Mouse (Mus musculus) cerebellum, adult 2 months (tissue): ENCODE results near the gene Vegfa. TPM values are rescaled to one million over a fixed set of nuclear protein-coding genes. Genes with fewer than 3 reads are reported as not detected.
A peak's percentile ranks its signal among the peaks of the same experiment; 100 is the strongest.

ENCODE experiments used
- DNase-seq, 2 experiments: peaks; one replicate each; pipeline ENCODE4 v3.0.0; 2021
- H3K27ac ChIP-seq: fragments of 200-500 bp; 2 replicates; pipeline ENCODE4 v1.5.1; 2012; ENCODE audit warnings: low read length, control low read depth, inconsistent platforms; ENCODE audit not compliant: insufficient read depth
- H3K27me3 ChIP-seq: fragments of 200-500 bp; 2 replicates; pipeline ENCODE4 v1.6.1; 2012; ENCODE audit warnings: inconsistent platforms, mild to moderate bottlenecking, low read length, moderate library complexity; ENCODE audit not compliant: control insufficient read depth, insufficient read depth
- H3K4me1 ChIP-seq: fragments of 200-500 bp; 2 replicates; pipeline ENCODE4 v1.6.1; 2011; ENCODE audit warnings: low read length; ENCODE audit not compliant: control insufficient read depth, insufficient read depth
- H3K4me3 ChIP-seq: fragments of 200-500 bp; replicated peaks from 2 replicates; pipeline ENCODE3; 2011; ENCODE audit warnings: mild to moderate bottlenecking, low read depth, low read length, control low read depth; ENCODE audit not compliant: insufficient read depth
- CTCF ChIP-seq: fragments of 200-500 bp; IDR thresholded peaks from 2 replicates; pipeline ENCODE4 v1.5.1; 2011; ENCODE audit warnings: low read depth, mild to moderate bottlenecking, control low read depth, low read length, moderate library complexity, borderline replicate concordance; ENCODE audit not compliant: insufficient read depth
- POLR2A ChIP-seq: fragments of 200-500 bp; IDR thresholded peaks from 2 replicates; pipeline ENCODE4 v1.6.1; 2011; ENCODE audit warnings: low read length, control low read depth, borderline replicate concordance; ENCODE audit not compliant: insufficient read depth
- WGBS: fragments of 180-500 bp; shearing (Covaris S2); methylation state at CpG from one replicate; pipeline ENCODE4 v1.1.7; 2018; 5-methylcytosine and 5-hydroxymethylcytosine counted together
- polyA plus RNA-seq: library from polyadenylated mRNA; depleted of rRNA; stranded (reverse); fragments of >200 nt; gene quantifications from 2 replicates; pipeline ENCODE4 v1.2.3, GENCODE M21; 2012

The Vegfa gene
- polyA plus RNA-seq, 1 experiment: 195 TPM

GRCm38 (mm10) chr17:46036400-46036799, 4.2 kb upstream of the Vegfa start:
- H3K4me3 ChIP-seq: no peak overlapping the region
- H3K4me1 ChIP-seq: no peaks in the 10 kb centered on the region
- no peaks in the 10 kb centered on the region for H3K27me3 ChIP-seq
- 83% methylated on average over 6 of the region's 6 CpGs for whole genome bisulfite sequencing
- TF ChIP-seq POLR2A (no peak), CTCF (no peak)
- no peak overlapping the region for H3K27ac ChIP-seq
- DNase-seq: no peak

- no peak for DNase-seq
- Histone ChIP-seq H3K4me1 (peaks cover 8% of the 10 kb centered on the region; the same call in 1 of the 2 replicates), H3K4me3 (no peak overlapping the region), H3K27ac (no peak overlapping the region), H3K27me3 (no peaks in the 10 kb centered on the region)
- WGBS: 66% methylated on average over 6 of the region's 6 CpGs
- no peak for TF ChIP-seq CTCF
- TF ChIP-seq POLR2A: no peak
Observed at GRCm38 (mm10) chr17:46034110-46034509, 1.9 kb upstream of the Vegfa start.

GRCm38 (mm10) chr17:46033607-46034006, 1.4 kb upstream of the Vegfa start:
- Histone ChIP-seq H3K4me1 (peaks cover 10% of the 10 kb centered on the region; the same call in 1 of the 2 replicates), H3K27ac (no peak overlapping the region), H3K4me3 (no peak overlapping the region), H3K27me3 (no peaks in the 10 kb centered on the region)
- WGBS: 21% methylated on average over 2 of the region's 2 CpGs
- no peak for DNase-seq
- TF ChIP-seq POLR2A: no peak
- no peak for TF ChIP-seq CTCF

- Histone ChIP-seq H3K4me1 (peaks cover 10% of the 10 kb centered on the region; the same call in 1 of the 2 replicates), H3K27me3 (no peaks in the 10 kb centered on the region), H3K4me3 (no peak overlapping the region), H3K27ac (no peak overlapping the region)
- 24% methylated on average over 6 of the region's 6 CpGs for WGBS
- DNase-seq: peak in 1 of 2 experiments; percentile 42
- TF ChIP-seq CTCF (no peak), POLR2A (no peak)
Observed at GRCm38 (mm10) chr17:46033122-46033521, 953 bp upstream of the Vegfa start.

GRCm38 (mm10) chr17:46031621-46032211, 453 bp downstream of the Vegfa start:
- peak overlapping the region; percentile 83 for H3K4me3 ChIP-seq
- no peaks in the 10 kb centered on the region for H3K27me3 ChIP-seq
- H3K27ac ChIP-seq: peak overlapping the region; percentile 83
- peaks cover 15% of the 10 kb centered on the region for H3K4me1 ChIP-seq
- no peak for TF ChIP-seq POLR2A
- no peak for TF ChIP-seq CTCF
- WGBS: under 1% methylated on average over 50 of the region's 50 CpGs
- peak; percentile 67 to 68 for DNase-seq

DNA sequence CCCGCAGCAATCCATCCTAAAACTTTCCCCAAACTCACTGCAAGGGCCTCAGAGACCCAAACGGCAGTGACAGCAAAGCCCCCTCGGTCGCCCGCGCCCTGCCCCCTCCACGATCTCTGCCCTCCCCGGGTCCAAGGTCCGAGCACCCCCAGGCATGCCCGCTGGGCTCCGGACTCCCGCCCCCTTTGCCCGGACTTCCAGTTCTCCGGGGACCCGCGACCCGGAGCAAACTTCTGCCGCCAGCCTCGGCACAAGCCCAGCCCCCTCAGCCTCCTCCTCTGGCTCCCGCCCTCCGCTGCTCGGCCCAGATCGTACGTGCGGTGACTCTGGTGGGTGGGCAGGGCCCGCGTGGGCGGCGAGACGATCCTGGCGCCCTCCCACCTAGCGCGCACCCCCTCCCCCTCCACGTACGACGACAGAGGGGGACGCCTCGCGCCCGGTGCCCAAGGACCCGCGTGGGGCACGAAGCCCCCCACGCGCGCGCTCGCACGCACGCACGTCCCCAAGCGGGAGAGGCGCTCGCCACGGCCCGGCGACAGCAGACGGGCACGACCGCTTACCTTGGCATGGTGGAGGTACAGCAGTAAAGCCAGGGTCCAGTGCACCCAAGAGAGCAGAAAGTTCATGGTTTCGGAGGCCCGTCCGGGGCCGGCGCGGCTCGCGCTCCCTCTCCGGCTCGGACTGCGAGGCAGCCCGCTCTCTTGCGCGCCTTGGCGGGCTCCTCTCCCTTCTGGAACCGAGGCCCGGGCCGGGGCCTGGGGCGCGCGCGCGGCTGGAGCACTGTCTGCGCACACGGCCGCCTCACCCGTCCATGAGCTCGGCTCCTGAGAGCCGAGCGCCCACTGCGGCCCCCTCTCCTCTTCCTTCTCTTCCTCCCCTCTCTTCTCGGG, 1.2 kb downstream of the Vegfa start:
- peak overlapping the region; percentile 83 for H3K4me3 ChIP-seq
- DNase-seq: peak; percentile 80 to 82
- no peaks in the 10 kb centered on the region for H3K27me3 ChIP-seq
- TF ChIP-seq POLR2A (0 out of 2 replicates have a peak, but pooled peaks have one; percentile 18), CTCF (no peak)
- peaks cover 22% of the 10 kb centered on the region for H3K4me1 ChIP-seq
- H3K27ac ChIP-seq: peak overlapping the region; percentile 83
- WGBS: under 1% methylated on average over 88 of the region's 92 CpGs

DNA sequence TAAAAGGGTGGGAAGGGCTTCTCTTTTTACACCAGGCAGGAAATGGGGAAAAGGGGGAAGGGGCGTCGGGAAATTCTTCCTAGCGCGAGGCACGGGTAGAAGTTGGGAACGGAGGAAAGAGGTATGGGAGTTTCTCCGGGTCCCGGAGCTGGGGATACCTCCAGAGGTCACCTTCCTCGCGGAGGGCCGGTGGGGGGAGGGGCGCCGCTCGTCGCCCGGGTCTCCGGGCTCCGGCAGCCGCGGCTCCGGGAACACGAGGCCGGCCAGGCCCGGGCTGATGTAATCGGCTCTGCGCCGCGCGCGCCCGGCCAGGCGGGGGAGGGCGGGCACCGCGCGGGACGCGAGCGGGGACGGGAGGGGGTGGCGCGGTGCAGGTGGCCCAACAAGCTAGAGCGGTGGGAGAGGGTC, 1.8 kb downstream of the Vegfa start:
- Histone ChIP-seq H3K4me3 (peak overlapping the region; percentile 83), H3K4me1 (peaks cover 24% of the 10 kb centered on the region), H3K27ac (peak overlapping the region; percentile 83), H3K27me3 (no peaks in the 10 kb centered on the region)
- peak; percentile 77 to 81 for DNase-seq
- TF ChIP-seq CTCF (no peak), POLR2A (no peak)
- 1% methylated on average over 43 of the region's 43 CpGs for WGBS

DNA sequence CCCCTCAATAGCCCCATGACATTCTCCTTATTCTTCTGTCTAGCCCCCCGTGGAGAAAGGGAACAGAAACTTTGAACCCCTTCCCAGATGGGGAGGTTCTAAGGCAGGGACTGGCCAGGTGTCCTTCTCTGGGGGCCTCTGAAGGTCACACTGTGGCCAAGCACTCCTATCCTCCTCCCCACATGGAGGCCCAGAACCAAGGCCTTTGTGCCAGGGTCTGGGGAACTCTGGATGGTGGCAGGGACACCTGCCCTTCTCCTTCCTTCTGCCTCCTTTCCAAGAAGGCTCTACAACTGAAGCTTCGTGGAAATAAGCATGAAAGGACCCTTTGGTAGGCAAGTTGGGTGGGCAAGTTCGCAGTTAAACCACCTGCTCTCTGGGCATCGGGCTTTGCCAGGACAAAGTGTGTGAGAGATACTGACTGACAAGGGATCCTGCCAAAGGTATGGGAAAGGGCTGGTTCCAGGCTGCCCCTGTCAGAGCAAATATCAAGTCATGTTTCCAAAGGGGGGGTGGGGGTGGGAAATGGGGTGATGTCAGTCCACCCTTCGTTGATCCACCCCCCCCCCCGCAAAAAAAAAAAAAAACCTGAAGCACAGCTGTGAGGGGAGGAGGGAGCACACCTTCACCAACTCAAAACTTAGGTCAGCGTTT, 2.5 kb downstream of the Vegfa start:
- DNase-seq: no peak
- no peak for TF ChIP-seq CTCF
- no peak for TF ChIP-seq POLR2A
- peak overlapping the region; percentile 76 for H3K27ac ChIP-seq
- H3K4me1 ChIP-seq: peaks cover 24% of the 10 kb centered on the region
- H3K27me3 ChIP-seq: no peaks in the 10 kb centered on the region
- peak overlapping the region; percentile 83 for H3K4me3 ChIP-seq
- WGBS: 19% methylated on average over 7 of the region's 7 CpGs
